Comparison of ENCODE assay signal across 23 mouse cellular contexts in the genomic region with DNA sequence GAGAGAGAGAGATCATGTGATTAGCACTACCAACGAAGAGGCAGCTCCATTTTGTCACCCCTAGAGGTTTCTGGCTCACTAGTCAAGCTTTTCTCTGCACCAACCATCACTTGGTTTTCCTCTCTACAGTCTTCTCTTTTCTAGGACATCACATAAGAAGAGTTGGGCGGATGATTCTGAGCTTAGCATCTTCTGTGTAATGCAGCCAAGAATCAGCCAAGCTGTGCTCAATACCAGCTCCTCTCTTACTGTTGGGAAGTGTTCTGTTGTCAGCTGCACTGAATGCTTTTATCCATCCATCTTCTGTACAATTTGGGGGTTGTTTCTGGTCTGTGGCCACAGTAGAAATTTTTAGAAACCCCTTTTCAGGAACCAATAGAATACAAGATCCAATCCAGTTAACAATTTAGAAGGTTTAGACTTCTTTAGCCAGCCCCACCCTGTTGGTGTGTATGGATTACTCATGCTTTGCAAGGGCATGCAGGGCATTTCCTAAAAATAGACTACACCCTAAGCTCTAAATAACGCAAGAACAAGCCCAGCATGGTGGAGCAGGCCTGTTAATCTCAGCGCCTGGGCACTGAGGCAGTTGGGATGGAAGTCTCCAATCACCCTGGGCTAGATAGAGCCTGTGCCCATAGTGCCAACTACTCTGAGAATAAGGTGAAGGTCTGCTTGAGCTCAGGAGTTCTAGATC. TPM values are rescaled to one million over a fixed set of nuclear protein-coding genes. Genes with fewer than 3 reads are reported as not detected.
DNase-seq lines count a peak whose midpoint lies in the region; TF ChIP-seq lines count a peak whose summit lies in the region.
"Had no signal": no experiment of that assay in that cellular context is flagged by ENCODE, and none has a peak within 500 bp of the region (broad histone marks: within the 10 kb centered on the region; RNA-seq: fewer than 3 reads in every experiment).

No protein-coding gene starts in this region.

- WGBS in kidney, adult 2 months, result 64% methylated on average over 4 of the region's 4 CpGs

- H3K36me3 ChIP-seq in myocyte (ENCODE audit: control insufficient read depth, insufficient read depth), result no peaks in the 10 kb centered on the region
- H3K36me3 ChIP-seq in kidney, adult 2 months (ENCODE audit: control insufficient read depth, insufficient read depth, low read length), result no peaks in the 10 kb centered on the region
- H3K36me3 ChIP-seq: forebrain, embryonic 12.5 days; heart, embryonic 12.5 days; hindbrain, embryonic 12.5 days; limb, embryonic 10.5 days; limb, embryonic 15.5 days; liver, embryonic 13.5 days; midbrain, embryonic 12.5 days; neural tube, embryonic 15.5 days had no signal

- no peaks in the 10 kb centered on the region for H3K79me2 ChIP-seq in myocyte (ENCODE audit: control insufficient read depth, insufficient read depth)

- peak overlapping the region; percentile 73 for H3K27ac ChIP-seq in layer of hippocampus, adult 2 months
- no peak overlapping the region for H3K27ac ChIP-seq in kidney, adult 2 months (ENCODE audit: insufficient read depth, low read depth, low read length)
- H3K27ac ChIP-seq: forebrain, embryonic 12.5 days; hindbrain, embryonic 12.5 days; limb, embryonic 10.5 days; limb, embryonic 15.5 days; liver, embryonic 13.5 days; midbrain, embryonic 12.5 days; neural tube, embryonic 15.5 days had no signal

- TF ChIP-seq CTCF in layer of hippocampus, adult 2 months (conservative IDR thresholded peaks at IDR 0.05), result no peak
- TF ChIP-seq CTCF in kidney, adult 2 months (conservative IDR thresholded peaks at IDR 0.05; ENCODE audit: insufficient read depth, insufficient read length, low read depth, low read length), result no peak

- H3K4me1 ChIP-seq in kidney, adult 2 months (ENCODE audit: control insufficient read depth, insufficient read depth, low read length), result no peaks in the 10 kb centered on the region
- H3K4me1 ChIP-seq: liver, embryonic 13.5 days had no signal

- TF ChIP-seq POLR2A in myocyte (IDR thresholded peaks at IDR 0.05; ENCODE audit: insufficient read length, low read depth), result no peak
- TF ChIP-seq POLR2A in kidney, adult 2 months (IDR thresholded peaks at IDR 0.05; ENCODE audit: low read depth, low read length), result no peak

- H3K4me2 ChIP-seq in myocyte (ENCODE audit: low read depth), result peak overlapping the region; percentile 18
- H3K4me2 ChIP-seq: forebrain, embryonic 12.5 days; heart, embryonic 12.5 days; hindbrain, embryonic 12.5 days; limb, embryonic 15.5 days; liver, embryonic 13.5 days; midbrain, embryonic 12.5 days; neural tube, embryonic 15.5 days had no signal

- H3K4me3 ChIP-seq in layer of hippocampus, adult 2 months, result no peak overlapping the region
- H3K4me3 ChIP-seq in myocyte, result no peak overlapping the region
- no peak overlapping the region for H3K4me3 ChIP-seq in kidney, adult 2 months (ENCODE audit: insufficient read depth, low read depth, low read length)
- H3K4me3 ChIP-seq: erythroblast, embryonic 14.5 days; forebrain, embryonic 12.5 days; heart, embryonic 12.5 days; hindbrain, embryonic 12.5 days; limb, embryonic 10.5 days; limb, embryonic 15.5 days; liver, embryonic 13.5 days; megakaryocyte, embryonic 14.5 days; midbrain, embryonic 12.5 days; neural tube, embryonic 15.5 days had no signal

- H3K27me3 ChIP-seq in myocyte (ENCODE audit: control insufficient read depth, insufficient read depth, insufficient read length), result peaks cover 23% of the 10 kb centered on the region
- H3K27me3 ChIP-seq in kidney, adult 2 months (replicated peaks; ENCODE audit: control insufficient read depth, insufficient read depth, low read length), result peaks cover 1% of the 10 kb centered on the region; the same call in 1 of the 2 replicates

- no peak overlapping the region for H3ac ChIP-seq in myocyte (ENCODE audit: control insufficient read depth, insufficient read length)

- peak; percentile 41 to 59 for DNase-seq in frontal cortex, postnatal 36 days (ENCODE audit: low spot score in 2 of 2)
- DNase-seq in frontal cortex, postnatal 14 days (ENCODE audit: low spot score in 2 of 2), result no peak
- DNase-seq in layer of hippocampus, adult 2 months (ENCODE audit: low spot score in 2 of 2), result no peak
- no peak for DNase-seq in layer of hippocampus, postnatal 25 days (ENCODE audit: extremely low spot score in 1 of 2, low spot score in 1 of 2)
- peak; percentile 54 for DNase-seq in 3T3-L1 (ENCODE audit: low read depth, low spot score)
- no peak for DNase-seq in kidney, adult 2 months
- DNase-seq: layer of hippocampus, adult 9-11 months; liver, embryonic 13.5 days; lung, adult 18-20 months; retina, postnatal 1 day; right cerebral cortex, postnatal 25 days; thymus, adult 18-20 months had no signal

TF ChIP-seq in myocyte, 11 proteins besides CTCF, POLR2A, EP300 and RAD21:
- TF ChIP-seq POLR2AphosphoS2 (IDR thresholded peaks at IDR 0.05; ENCODE audit: insufficient read length, low read depth), result no peak
- TF ChIP-seq TCF3 (IDR thresholded peaks at IDR 0.05; ENCODE audit: insufficient read length, low read depth), result no peak
- TF ChIP-seq MYOD1 (IDR thresholded peaks at IDR 0.05; ENCODE audit: control insufficient read depth in 1 of 3, insufficient read length in 2 of 3, low read depth in 2 of 3), result no peak
- no peak for TF ChIP-seq USF1 (IDR thresholded peaks at IDR 0.05; ENCODE audit: low read depth)
- TF ChIP-seq CEBPB (IDR thresholded peaks at IDR 0.05; ENCODE audit: insufficient read depth, poor library complexity, severe bottlenecking), result no peak
- no peak for TF ChIP-seq TCF12 (IDR thresholded peaks at IDR 0.05; ENCODE audit: insufficient read depth, poor library complexity, severe bottlenecking)
- TF ChIP-seq REST (IDR thresholded peaks at IDR 0.05; ENCODE audit: insufficient read depth, insufficient read length), result no peak
- no peak for TF ChIP-seq SRF (IDR thresholded peaks at IDR 0.05; ENCODE audit: control insufficient read depth, insufficient read length, low read depth)
- TF ChIP-seq MYOG (IDR thresholded peaks at IDR 0.05; ENCODE audit: control insufficient read depth in 1 of 3, insufficient read depth in 1 of 3, insufficient read length in 2 of 3, low read depth in 2 of 3), result no peak
- no peak for TF ChIP-seq E2F4 (IDR thresholded peaks at IDR 0.05; ENCODE audit: insufficient read depth)
- TF ChIP-seq MAX (IDR thresholded peaks at IDR 0.05; ENCODE audit: low read depth), result no peak
TF ChIP-seq in myocyte: peak in this region for 0.

RNA-seq across cellular contexts. Expression of a gene that starts 3.2 kb away (rescaled TPM):
- 100 to 1,000 TPM; 216 to 231 TPM for total RNA-seq in layer of hippocampus, adult 2 months (2021)
- total RNA-seq in layer of hippocampus, postnatal 25 days (2021), result 100 to 1,000 TPM; 198 to 206 TPM
- polyA plus RNA-seq in myocyte (2012; fragmentation: generic; extraction: Trizol), result 0.11 TPM
- 0.36 and 0.52 TPM in 2 replicates for polyA plus RNA-seq in kidney, adult 2 months (2012; rRNA removed)
- total RNA-seq: common myeloid progenitor, adult 5-6 weeks had no signal
- polyA plus RNA-seq: erythroblast, embryonic 14.5 days; limb, embryonic 10.5 days had no signal

Comparison
In these comparisons a context has a peak if more than half of its experiments do, and no peak if none do; other contexts are left out.
1. DNase-seq: peak in frontal cortex, postnatal 36 days (2 of 2) and 3T3-L1 (single experiment); none in frontal cortex, postnatal 14 days (0 of 2), layer of hippocampus, adult 2 months (0 of 2), layer of hippocampus, postnatal 25 days (0 of 2) and kidney, adult 2 months (single experiment).